Mouse (Mus musculus) left cerebral cortex, postnatal 4 days (tissue): ENCODE results near the gene Polr2a. TPM values are rescaled to one million over a fixed set of nuclear protein-coding genes. Genes with fewer than 3 reads are reported as not detected.

ENCODE experiments used
- DNase-seq: peaks from one replicate; pipeline ENCODE4 v3.0.0-alpha.2; 2022
- intact Hi-C: fragments of 180-260 bp; cut with DNase I; formaldehyde crosslinking; loops from one replicate; pipeline ENCODE4 v1.15.1; 2025
- total RNA-seq, 2 experiments: library from RNA; stranded (reverse); gene quantifications; 2 replicates each; pipeline ENCODE4 v1.2.3; 2021

Gene Polr2a
- 10 to 100 TPM; 49.6 to 54.6 TPM for total RNA-seq

DNA sequence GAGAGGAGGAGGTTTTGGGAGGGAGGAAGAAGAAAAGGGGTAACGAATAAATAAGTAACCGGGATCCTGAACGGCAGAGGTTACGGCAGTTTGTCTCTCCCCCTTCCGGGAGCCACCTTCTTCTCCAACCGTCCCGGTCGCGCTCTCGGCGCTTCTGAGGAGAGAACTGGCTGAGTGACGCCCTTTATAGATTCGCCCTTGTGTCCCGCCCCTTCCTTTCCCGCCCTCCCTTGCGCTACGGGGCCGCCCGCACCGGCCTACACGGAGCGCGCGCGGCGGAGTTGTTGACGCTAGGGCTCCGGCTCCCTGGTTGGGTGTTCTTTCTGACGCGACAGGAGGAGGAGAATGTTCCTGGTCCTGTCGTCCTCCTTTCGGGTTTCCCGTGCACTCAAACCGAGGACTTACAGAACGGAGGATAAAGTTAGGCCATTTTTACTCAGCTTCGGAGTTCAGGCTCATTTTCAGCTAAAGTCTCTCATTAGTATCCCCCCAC is at the start of gene Polr2a:
Gene Polr2a, minus strand, starts transcription at position 160 of the 493 bp plus-strand sequence.
- intact Hi-C loops = loop anchor here (5.0 kb wide), 1 partner anchor 76 kb away; the partner anchor contains the start of gene Senp3
- DNase-seq = peak; percentile 98

DNA sequence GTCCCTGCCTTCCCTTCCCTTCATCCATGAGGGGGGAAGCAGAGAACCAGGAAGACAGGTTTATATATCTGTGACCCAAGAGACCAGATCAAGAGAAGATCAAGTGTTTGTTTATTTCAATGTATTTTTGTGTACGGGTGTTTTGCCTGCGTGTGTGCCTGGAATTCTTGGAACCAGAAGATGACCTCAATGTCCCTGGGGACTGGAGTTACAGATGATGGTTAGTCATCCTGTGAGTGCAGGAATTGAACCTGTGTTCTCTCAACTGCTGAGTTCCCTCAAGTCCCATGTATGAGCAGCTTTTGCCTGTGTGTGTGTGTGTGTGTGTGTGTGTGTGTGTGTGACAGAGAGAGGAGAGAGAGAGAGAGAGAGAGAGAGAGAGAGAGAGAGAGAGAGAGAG is 49.2 kb upstream of the Polr2a start:
- no peak for DNase-seq

GRCm38 (mm10) chr11:69806378-69806777 is 47.9 kb upstream of the Polr2a start:
- intact Hi-C loops = no loop called here

More for the DNA sequence above, 49.2 kb upstream of the Polr2a start:
- intact Hi-C loops = no loop called here

DNA sequence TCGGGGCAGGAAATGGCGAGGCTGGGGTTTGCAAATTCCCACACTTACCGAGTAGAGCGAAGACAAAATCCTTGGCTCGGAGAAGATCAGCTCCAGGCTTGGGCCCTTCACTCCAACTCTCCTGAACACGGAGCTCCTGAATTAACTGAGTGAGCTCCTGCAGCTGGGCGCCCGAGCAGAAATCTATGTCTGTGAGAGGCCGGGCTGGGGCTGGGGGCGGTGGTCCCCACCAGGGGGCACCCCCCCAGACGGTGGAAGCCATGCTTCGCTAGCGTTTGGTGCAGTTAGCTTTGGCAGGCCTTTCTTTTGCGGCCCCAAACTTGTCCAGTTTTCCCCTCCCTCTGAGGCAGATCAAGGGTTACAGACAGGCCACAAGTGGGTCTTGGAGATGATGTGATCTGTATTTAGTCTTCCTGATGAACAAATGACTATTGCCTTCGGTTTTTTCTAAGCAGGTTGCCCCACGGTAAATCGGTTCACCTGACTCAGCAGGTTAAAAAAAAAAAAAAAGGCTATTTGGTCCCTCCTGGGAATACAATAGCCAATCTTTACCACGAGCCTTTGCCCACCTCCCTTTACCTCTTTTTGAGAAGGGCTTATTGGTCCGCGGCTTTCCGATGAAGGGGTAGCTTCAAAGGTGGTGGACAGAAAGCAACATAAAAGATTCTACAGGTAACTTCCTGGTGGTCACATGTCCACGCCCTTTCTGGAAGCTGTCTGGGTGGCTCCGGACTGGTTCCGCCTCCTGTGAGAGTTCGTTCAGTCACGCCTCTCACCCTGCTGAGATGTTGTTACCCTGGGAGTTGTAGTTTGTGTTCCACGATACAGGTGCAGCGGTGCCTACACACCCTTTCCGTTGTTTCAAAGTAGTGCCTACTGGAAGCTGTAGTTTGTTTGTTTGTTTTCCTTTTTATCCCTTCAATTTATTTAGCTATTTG is 46.8 kb upstream of the Polr2a start, which contains the start of gene Tmem102:
Gene Tmem102, minus strand, starts transcription at position 653 of the 938 bp plus-strand sequence.
- no peak for DNase-seq
- intact Hi-C loops = loop anchor here (5.0 kb wide), 2 partner anchors 32 to 43 kb away; partner anchors contain the start of genes Nlgn2, Slc35g3 and Tmem256

More at GRCm38 (mm10) chr11:69806378-69806777, 47.9 kb upstream of the Polr2a start:
- no peak for DNase-seq

- no peak for DNase-seq
- intact Hi-C loops = loop anchor here (5.0 kb wide), 2 partner anchors 33 to 42 kb away; partner anchors contain the start of genes Nlgn2, Slc35g3 and Tmem256
These were observed 46.2 kb upstream of the Polr2a start for GRCm38 (mm10) chr11:69804652-69804940.

- intact Hi-C loops = loop anchor here (5.0 kb wide), 2 partner anchors 33 to 42 kb away; partner anchors contain the start of genes Nlgn2, Slc35g3 and Tmem256
- DNase-seq = peak; percentile 50
These were observed 45.6 kb upstream of the Polr2a start for GRCm38 (mm10) chr11:69803786-69804651.

GRCm38 (mm10) chr11:69803328-69803727 is 44.9 kb upstream of the Polr2a start:
- DNase-seq = no peak
- intact Hi-C loops = loop anchor here (5.0 kb wide), 2 partner anchors 34 to 41 kb away; partner anchors contain the start of genes Nlgn2, Slc35g3 and Tmem256

DNA sequence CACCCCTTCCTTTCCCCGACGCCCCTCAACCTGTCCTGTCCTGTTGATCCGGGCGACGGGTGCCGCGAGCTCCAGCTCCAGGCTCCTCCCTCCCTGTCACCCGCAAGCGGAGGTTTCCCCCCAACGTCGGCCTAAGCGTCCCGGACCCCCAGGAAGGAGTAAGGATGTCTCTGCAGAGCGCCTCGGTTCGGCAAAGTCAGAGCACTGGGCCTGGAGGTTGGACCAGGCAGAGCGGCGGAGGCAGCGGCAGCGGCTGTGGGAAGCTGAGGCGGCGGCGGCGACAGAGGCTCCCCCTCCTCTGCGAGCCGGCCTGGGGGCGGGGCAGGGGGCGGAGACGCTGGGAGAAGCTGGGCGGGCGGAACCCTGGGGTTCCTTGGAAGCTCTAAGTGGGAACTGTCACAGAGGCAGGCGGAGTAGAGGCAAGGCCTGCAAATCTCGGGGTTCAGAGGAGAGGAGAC is 44.2 kb upstream of the Polr2a start:
- intact Hi-C loops = loop anchor here (5.0 kb wide), 2 partner anchors 35 to 40 kb away; partner anchors contain the start of genes Nlgn2, Slc35g3 and Tmem256
- DNase-seq = peak; percentile 89

DNA sequence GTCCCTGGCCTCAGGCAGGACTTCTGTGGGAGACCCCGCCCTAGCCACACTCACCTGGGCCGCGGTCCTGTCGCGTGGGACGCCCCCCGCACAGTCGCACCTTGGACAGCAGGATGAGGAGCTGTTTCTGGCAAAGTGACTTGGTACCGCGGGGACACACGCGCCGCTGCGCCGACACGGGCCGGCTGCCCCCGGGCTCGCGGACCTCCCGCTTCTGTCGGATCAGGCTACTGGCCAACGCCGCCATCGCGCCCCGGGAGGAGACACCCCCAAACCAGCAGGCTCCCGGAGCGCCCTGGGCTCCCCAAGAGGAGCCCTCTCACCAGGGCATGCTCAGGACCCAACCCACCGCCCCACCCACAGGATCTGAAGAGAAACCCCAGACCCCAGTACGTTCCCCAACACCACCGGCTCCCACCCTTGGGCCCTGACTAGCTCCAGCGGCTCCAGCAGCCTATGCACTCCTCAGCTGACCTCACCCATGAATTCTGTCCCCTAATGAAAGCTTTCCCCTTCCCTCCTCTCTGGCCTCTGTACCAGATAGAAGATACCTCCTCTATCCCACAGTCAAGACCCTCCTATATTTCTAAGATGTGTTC is 43.0 kb upstream of the Polr2a start, which contains the start of gene Fgf11:
Gene Fgf11, minus strand, starts transcription at position 479 of the 599 bp plus-strand sequence.
- no peak for DNase-seq
- intact Hi-C loops = loop anchor here (5.0 kb wide), 2 partner anchors 36 to 39 kb away; partner anchors contain the start of genes Nlgn2, Slc35g3 and Tmem256

DNA sequence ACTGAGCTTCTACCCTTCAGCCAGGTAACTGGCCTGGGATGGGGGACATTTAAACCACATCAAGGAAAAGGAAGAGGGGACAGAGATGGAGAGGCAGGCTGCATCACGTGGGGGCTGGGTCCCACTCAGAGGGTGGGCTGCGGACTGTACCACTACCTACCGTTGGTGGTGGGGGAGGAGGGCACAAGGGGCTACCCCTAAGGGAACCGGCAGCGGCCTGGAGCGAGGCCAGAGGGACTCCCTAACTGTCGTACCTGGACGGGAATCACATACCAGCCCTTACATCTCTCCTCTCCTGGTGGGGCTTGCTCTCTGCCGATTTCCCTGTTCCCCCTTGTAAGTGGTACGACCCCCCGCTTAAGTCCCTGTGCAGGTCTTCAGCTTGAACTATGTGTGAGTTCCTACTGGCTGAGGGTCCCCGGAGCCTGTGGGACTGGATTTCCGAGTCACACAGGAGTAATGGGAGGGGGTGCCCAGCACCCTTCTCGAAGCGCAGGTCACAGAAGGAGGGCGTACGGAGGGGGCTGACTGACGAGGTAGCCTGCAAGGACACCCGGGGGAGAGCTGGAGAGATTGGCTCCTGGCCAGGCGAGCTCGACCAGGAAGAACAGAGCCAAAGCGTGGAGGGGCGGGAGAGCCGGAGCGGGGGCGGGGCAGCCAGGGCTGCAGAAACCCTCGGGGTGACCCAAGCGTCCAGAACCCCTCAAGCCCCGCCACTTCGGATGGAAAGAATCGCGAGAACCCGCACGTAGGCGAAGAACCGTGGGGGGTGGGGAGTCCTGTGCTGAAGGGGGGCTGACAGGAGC is 42.2 kb upstream of the Polr2a start:
- intact Hi-C loops = loop anchor here (5.0 kb wide), 2 partner anchors 37 to 38 kb away; partner anchors contain the start of genes Nlgn2, Slc35g3 and Tmem256
- DNase-seq = peak; percentile 88

DNA sequence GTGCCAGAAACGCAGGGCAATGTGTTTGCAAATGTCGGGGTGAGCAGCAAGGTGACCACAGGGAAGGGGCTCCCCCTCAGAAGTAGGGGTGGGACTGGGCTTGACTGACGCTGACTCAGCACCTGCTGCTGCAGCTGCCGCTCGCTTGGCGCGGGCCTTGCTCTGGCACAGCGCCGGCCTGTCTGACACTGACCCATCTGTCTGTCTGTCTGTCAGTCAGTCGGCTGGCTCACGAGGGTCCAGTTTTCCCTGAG is 41.6 kb upstream of the Polr2a start:
- intact Hi-C loops = loop anchor here (5.0 kb wide), 2 partner anchors 37 to 38 kb away; partner anchors contain the start of genes Nlgn2, Slc35g3 and Tmem256
- peak; percentile 83 for DNase-seq

GRCm38 (mm10) chr11:69799394-69800137 is 41.1 kb upstream of the Polr2a start:
- intact Hi-C loops = loop anchor here (5.0 kb wide), 2 partner anchors 37 to 38 kb away; partner anchors contain the start of genes Nlgn2, Slc35g3 and Tmem256
- DNase-seq = peak; percentile 61

DNA sequence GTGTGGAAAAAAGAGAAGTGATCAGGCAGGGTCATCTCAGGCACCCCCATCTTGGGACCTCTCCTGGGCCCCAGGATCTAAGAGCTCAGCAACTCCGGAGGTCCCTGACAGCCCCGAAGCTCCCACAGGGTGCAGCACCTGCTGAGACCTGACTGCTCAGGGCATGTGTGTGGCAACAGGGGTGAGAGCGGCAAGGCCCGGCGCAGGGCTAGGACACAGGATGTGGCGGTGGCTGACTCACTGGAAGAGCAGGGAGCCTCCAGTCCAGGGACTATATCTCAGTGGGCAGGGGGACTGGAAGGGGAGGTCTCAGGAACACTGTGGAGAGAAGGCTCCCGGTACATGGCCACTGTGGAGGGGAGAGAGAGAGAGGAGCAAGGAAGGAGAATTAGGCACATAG is 39.5 kb upstream of the Polr2a start:
- intact Hi-C loops = no loop called here
- no peak for DNase-seq

GRCm38 (mm10) chr11:69795983-69796435 is 37.6 kb upstream of the Polr2a start:
- intact Hi-C loops = no loop called here
- DNase-seq = no peak

DNA sequence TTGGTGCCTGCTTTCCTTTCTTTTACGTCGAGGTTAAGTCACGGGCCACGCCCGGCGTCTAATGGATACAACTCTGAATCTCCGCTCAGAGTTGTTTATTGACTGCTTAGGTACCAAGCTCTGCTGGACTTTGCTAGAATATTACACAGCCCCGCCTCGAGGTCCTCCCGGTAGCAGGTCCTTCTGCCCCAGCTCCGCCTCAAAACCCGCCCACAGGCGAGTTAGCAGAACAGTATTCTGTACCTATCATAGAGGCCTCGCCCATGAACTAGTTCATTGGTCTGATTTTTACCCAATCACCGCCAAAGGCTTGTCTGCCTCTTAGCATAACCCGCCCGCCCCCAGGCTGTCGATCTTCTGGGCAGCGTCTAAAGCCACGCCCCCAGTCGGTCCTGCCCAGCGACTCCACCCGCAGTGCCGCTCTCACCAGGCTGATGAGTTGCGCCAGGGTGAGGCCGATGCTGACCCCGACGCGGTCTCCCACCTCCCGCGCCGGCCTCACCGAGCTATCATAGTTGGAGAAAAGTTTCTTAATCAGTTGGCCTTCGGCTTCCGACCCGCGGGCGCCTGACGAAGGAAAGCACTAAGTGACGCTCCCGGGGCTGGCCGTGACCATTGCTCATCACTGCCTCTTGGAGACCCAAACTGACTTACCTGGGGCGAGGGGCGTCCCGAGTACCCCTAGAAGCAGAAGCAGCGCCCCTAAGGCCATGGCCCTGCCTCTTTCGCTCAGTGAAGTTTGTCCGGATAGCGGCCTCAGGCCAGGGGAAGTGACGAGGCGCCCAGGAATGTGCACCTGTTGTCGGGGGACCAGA is 36.9 kb upstream of the Polr2a start, which contains the start of gene Chrnb1:
Gene Chrnb1, minus strand, starts transcription at position 776 of the 815 bp plus-strand sequence.
- intact Hi-C loops = no loop called here
- peak; percentile 94 for DNase-seq

DNA sequence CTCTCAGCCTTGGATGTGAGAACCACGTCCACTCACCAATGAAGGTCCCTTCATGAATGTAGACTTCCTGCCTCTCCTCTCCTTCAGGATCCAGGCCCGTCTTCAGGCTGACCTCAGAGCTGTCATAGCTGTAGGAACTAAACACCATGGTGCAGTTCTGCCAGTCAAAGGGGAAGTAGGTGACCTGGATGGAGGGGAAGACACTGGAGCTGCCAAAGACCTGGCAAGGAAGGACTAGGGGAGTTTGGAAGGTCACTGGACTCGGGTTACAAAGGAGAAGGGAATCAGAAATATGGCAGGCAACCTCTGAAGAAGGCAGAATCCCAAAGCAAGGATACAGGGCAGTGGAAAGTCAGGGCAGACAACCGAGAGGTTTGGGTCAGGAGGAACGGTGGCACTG is 35.0 kb upstream of the Polr2a start:
- DNase-seq = no peak
- intact Hi-C loops = no loop called here

DNA sequence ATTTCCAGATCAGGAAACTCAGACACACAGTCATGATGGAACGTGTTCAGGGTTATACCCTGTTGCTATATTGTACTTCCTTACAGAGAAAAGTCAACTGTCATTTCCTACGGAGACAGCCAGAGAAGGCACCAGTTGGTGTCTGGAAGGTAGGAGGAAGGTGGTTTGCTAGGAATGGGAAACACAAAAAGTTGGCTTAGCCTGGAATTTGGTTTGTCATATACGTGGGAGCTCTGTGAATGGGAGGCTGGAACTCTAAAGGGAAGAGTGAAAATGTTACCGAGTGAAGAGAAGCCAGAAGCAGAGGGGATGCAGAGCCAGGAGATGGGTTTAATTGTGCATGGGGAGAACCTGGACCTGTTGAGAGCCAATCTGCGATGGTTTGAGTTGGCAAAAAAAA is 33.0 kb upstream of the Polr2a start:
- intact Hi-C loops = no loop called here
- DNase-seq = no peak
